Comparison of ENCODE assay signal across 8 mouse cellular contexts in genomic region chr1:185482001-185482761, GRCm38 (mm10). TPM values are rescaled to one million over a fixed set of nuclear protein-coding genes. Genes with fewer than 3 reads are reported as not detected.
DNase-seq lines count a peak whose midpoint lies in the region; ATAC-seq and TF ChIP-seq lines count a peak whose summit lies in the region.

No protein-coding gene starts in this region.

- TF ChIP-seq CTCF in lung, embryonic 14.5 days (IDR thresholded peaks at IDR 0.05; ENCODE audit: low read depth): no peak

- H3K4me3 ChIP-seq in lung, embryonic 14.5 days (ENCODE audit: low read depth, low read length): no peak overlapping the region
- peak overlapping the region; percentile 25 for H3K4me3 ChIP-seq in embryonic facial prominence, embryonic 12.5 days
- peak overlapping the region; percentile 16; the same call in 1 of the 2 replicates for H3K4me3 ChIP-seq in intestine, embryonic 14.5 days (ENCODE audit: low read depth, low read length)
- H3K4me3 ChIP-seq in limb, embryonic 15.5 days: peak overlapping the region; percentile 31
- no peak overlapping the region; the same call in 1 of the 2 replicates for H3K4me3 ChIP-seq in stomach, embryonic 15.5 days (replicated peaks)

- no peaks in the 10 kb centered on the region for H3K9me3 ChIP-seq in lung, embryonic 14.5 days (ENCODE audit: low read depth, low read length)
- no peaks in the 10 kb centered on the region for H3K9me3 ChIP-seq in embryonic facial prominence, embryonic 12.5 days
- no peaks in the 10 kb centered on the region for H3K9me3 ChIP-seq in intestine, embryonic 14.5 days (ENCODE audit: control insufficient read depth, low read length)
- no peaks in the 10 kb centered on the region for H3K9me3 ChIP-seq in limb, embryonic 15.5 days
- no peaks in the 10 kb centered on the region for H3K9me3 ChIP-seq in stomach, embryonic 15.5 days

- WGBS in lung, embryonic 14.5 days: 41% methylated on average over 19 of the region's 19 CpGs
- 16% methylated on average over 19 of the region's 19 CpGs for WGBS in embryonic facial prominence, embryonic 12.5 days
- WGBS in intestine, embryonic 14.5 days: 25% methylated on average over 19 of the region's 19 CpGs
- WGBS in limb, embryonic 15.5 days: 21% methylated on average over 19 of the region's 19 CpGs
- 40% methylated on average over 19 of the region's 19 CpGs for WGBS in stomach, embryonic 15.5 days

- no peak for ATAC-seq in lung, embryonic 14.5 days (ENCODE audit: insufficient read depth)
- peak; percentile 58 for ATAC-seq in embryonic facial prominence, embryonic 12.5 days (ENCODE audit: insufficient number of reproducible peaks, insufficient read depth, low FRiP score, low TSS enrichment)
- ATAC-seq in intestine, embryonic 14.5 days (replicated peaks; ENCODE audit: low FRiP score, low TSS enrichment, low read depth): no peak
- ATAC-seq in limb, embryonic 15.5 days (ENCODE audit: insufficient number of reproducible peaks, low FRiP score, low TSS enrichment, low read depth): 0 out of 2 replicates have a peak, but pooled peaks have one; percentile 24
- no peak for ATAC-seq in stomach, embryonic 15.5 days (ENCODE audit: insufficient read depth, low FRiP score, low read depth)
- no peak for ATAC-seq in granulocyte monocyte progenitor cell, adult 5-6 weeks (replicated peaks; ENCODE audit: poor library complexity, severe bottlenecking)

- H3K27ac ChIP-seq in lung, embryonic 14.5 days (ENCODE audit: low read depth): no peak overlapping the region
- H3K27ac ChIP-seq in embryonic facial prominence, embryonic 12.5 days: peak overlapping the region; percentile 86
- 0 out of 2 replicates have a peak overlapping the region, but pooled peaks have one; percentile 3 for H3K27ac ChIP-seq in intestine, embryonic 14.5 days (ENCODE audit: low read depth)
- H3K27ac ChIP-seq in limb, embryonic 15.5 days: peak overlapping the region; percentile 59
- no peak overlapping the region for H3K27ac ChIP-seq in stomach, embryonic 15.5 days

- H3K4me1 ChIP-seq in lung, embryonic 14.5 days (ENCODE audit: insufficient read depth): no peaks in the 10 kb centered on the region
- H3K4me1 ChIP-seq in embryonic facial prominence, embryonic 12.5 days: peaks cover 10% of the 10 kb centered on the region
- H3K4me1 ChIP-seq in intestine, embryonic 14.5 days (replicated peaks; ENCODE audit: control insufficient read depth, insufficient read depth, low read length): peaks cover 9% of the 10 kb centered on the region
- peaks cover 15% of the 10 kb centered on the region for H3K4me1 ChIP-seq in limb, embryonic 15.5 days
- H3K4me1 ChIP-seq in stomach, embryonic 15.5 days: no peaks in the 10 kb centered on the region

- peak overlapping the region; percentile 47 for H3K4me2 ChIP-seq in lung, embryonic 14.5 days
- peak overlapping the region; percentile 53 for H3K4me2 ChIP-seq in embryonic facial prominence, embryonic 12.5 days (replicated peaks)
- peak overlapping the region; percentile 46 for H3K4me2 ChIP-seq in intestine, embryonic 14.5 days (ENCODE audit: low read length)
- peak overlapping the region; percentile 47 for H3K4me2 ChIP-seq in limb, embryonic 15.5 days
- H3K4me2 ChIP-seq in stomach, embryonic 15.5 days: peak overlapping the region; percentile 33

- H3K9ac ChIP-seq in lung, embryonic 14.5 days: no peak overlapping the region
- H3K9ac ChIP-seq in embryonic facial prominence, embryonic 12.5 days: no peak overlapping the region
- H3K9ac ChIP-seq in intestine, embryonic 14.5 days (ENCODE audit: low read length): 0 out of 2 replicates have a peak overlapping the region, but pooled peaks have one; percentile 10
- no peak overlapping the region for H3K9ac ChIP-seq in limb, embryonic 15.5 days
- H3K9ac ChIP-seq in stomach, embryonic 15.5 days: no peak overlapping the region

- no peaks in the 10 kb centered on the region for H3K27me3 ChIP-seq in lung, embryonic 14.5 days (ENCODE audit: insufficient read depth, low read length)
- no peaks in the 10 kb centered on the region for H3K27me3 ChIP-seq in embryonic facial prominence, embryonic 12.5 days
- H3K27me3 ChIP-seq in intestine, embryonic 14.5 days (replicated peaks; ENCODE audit: control insufficient read depth, insufficient read depth, low read length): no peaks in the 10 kb centered on the region
- H3K27me3 ChIP-seq in limb, embryonic 15.5 days: no peaks in the 10 kb centered on the region
- no peaks in the 10 kb centered on the region for H3K27me3 ChIP-seq in stomach, embryonic 15.5 days (replicated peaks)

- H3K36me3 ChIP-seq in lung, embryonic 14.5 days (ENCODE audit: insufficient read depth): no peaks in the 10 kb centered on the region
- no peaks in the 10 kb centered on the region for H3K36me3 ChIP-seq in embryonic facial prominence, embryonic 12.5 days
- no peaks in the 10 kb centered on the region for H3K36me3 ChIP-seq in intestine, embryonic 14.5 days (ENCODE audit: control insufficient read depth, insufficient read depth, low read length)
- no peaks in the 10 kb centered on the region for H3K36me3 ChIP-seq in limb, embryonic 15.5 days
- H3K36me3 ChIP-seq in stomach, embryonic 15.5 days: no peaks in the 10 kb centered on the region

- DNase-seq in lung, embryonic 14.5 days: peak; percentile 21
- DNase-seq in lung, adult 18-20 months: no peak
- peak; percentile 61 for DNase-seq in intestine, embryonic 14.5 days (ENCODE audit: low spot score)
- no peak for DNase-seq in thymus, postnatal 4 days

RNA-seq across cellular contexts. Expression of gene Slc30a10, which starts 27.5 kb away (rescaled TPM):
- 0.09 TPM in 1 of 2 replicates, not detected in the other for polyA plus RNA-seq in lung, embryonic 14.5 days (2014; fragmentation: Nextera tagmentation; extraction: Ambion mirVana)
- polyA plus RNA-seq in embryonic facial prominence, embryonic 12.5 days (2016; fragmentation: Nextera tagmentation; extraction: Ambion mirVana): 0.93 and 1.00 TPM in 2 replicates
- polyA plus RNA-seq in intestine, embryonic 14.5 days (2014; fragmentation: Nextera tagmentation; extraction: Ambion mirVana): 1.1 and 1.2 TPM in 2 replicates
- 0.22 and 0.45 TPM in 2 replicates for polyA plus RNA-seq in limb, embryonic 15.5 days (2015; fragmentation: Nextera tagmentation; extraction: Ambion mirVana)
- polyA plus RNA-seq in stomach, embryonic 15.5 days (2015; fragmentation: Nextera tagmentation; extraction: Ambion mirVana): 1.4 and 1.6 TPM in 2 replicates
- total RNA-seq in granulocyte monocyte progenitor cell, adult 5-6 weeks (2014; fragmentation: Nextera tagmentation): not detected in 2 replicates
- total RNA-seq in granulocyte monocyte progenitor cell, adult 5-6 weeks (2017): not detected in 2 replicates

Comparison
In these comparisons a context has a peak if more than half of its experiments do, and no peak if none do; other contexts are left out.
1. DNase-seq: peak in lung, embryonic 14.5 days (single experiment) and intestine, embryonic 14.5 days (single experiment); none in lung, adult 18-20 months (0 of 2) and thymus, postnatal 4 days (single experiment).
2. ATAC-seq: peak in embryonic facial prominence, embryonic 12.5 days (single experiment) and limb, embryonic 15.5 days (single experiment); none in lung, embryonic 14.5 days (single experiment), intestine, embryonic 14.5 days (single experiment), stomach, embryonic 15.5 days (single experiment) and granulocyte monocyte progenitor cell, adult 5-6 weeks (single experiment).
3. H3K27ac ChIP-seq: peak in embryonic facial prominence, embryonic 12.5 days (single experiment), intestine, embryonic 14.5 days (single experiment) and limb, embryonic 15.5 days (single experiment); none in lung, embryonic 14.5 days (single experiment) and stomach, embryonic 15.5 days (single experiment).
4. H3K4me3 ChIP-seq: peak in embryonic facial prominence, embryonic 12.5 days (single experiment), intestine, embryonic 14.5 days (single experiment) and limb, embryonic 15.5 days (single experiment); none in lung, embryonic 14.5 days (single experiment) and stomach, embryonic 15.5 days (single experiment).
5. Peak in every context shown above with its lines, with median percentiles within 50 percentile points of each other: H3K4me2 ChIP-seq.